Mouse (Mus musculus) regulatory T cell (primary cell): ENCODE measurements around the gene Ptprq.

Experiments
- in situ Hi-C: fragments of 300-600 bp; cut with MboI, MseI; formaldehyde crosslinking; loops from one replicate; pipeline ENCODE4 v1.15.1; 2025; ENCODE audit warnings: high pct_unique_total_duplicates

The Ptprq gene

DNA sequence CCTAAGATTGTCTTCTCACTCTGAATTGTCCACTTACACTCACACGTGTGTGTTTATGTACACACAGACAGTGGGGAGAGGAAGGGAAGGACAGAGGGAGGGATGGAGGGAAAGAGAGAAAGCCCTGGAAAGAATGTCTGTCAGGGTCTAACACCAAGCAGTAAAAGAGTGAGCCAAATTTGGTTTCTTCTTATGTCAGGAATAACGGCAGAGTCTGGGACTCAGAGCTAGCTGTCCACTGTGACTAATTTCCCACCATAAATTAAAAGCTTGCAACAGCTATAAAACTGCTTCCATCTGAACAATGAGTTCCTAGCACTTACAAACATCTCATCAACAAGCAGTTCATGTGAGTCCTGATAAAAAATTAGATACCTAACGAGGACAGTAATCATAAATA lies 91.7 kb downstream of the Ptprq start:
- in situ Hi-C loops = no loop called here

DNA sequence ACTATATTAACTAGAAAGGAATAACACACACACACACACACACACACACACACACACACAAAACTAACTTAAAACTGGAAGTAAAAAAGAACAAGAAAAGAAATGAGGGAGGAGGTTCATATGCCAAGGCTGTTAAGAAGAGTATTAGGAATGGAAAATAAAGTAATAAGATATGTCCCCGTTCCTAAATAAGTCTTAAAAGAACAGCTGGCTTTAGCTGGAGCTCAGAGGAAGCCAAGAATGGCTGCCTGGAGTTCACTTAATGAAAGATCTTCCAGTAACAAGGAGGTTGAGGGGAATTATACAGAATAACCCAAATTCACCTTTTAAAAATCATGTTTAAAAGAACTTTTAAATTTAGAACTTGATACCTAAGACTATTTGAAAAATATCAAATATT lies 93.2 kb downstream of the Ptprq start:
- in situ Hi-C loops = no loop called here

DNA sequence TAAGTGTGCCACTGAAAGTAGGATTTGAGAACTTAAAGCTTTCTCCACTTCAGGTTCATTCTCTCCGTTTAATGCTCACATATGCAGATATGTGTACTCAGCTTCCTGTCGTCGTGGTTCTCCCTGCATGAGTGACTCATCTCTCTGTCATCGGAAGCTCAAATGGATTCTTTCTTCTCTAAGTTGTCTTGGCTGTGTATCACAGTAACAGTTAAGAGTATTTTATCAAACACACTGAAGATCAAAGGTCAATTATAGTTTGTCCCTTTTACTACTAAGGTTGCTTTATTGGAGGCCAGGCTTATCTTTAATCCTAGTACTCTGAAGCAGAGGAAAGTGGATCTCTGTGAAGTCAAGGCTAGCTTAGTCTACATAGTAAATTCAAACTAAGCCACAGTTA lies 95.6 kb downstream of the Ptprq start:
- in situ Hi-C loops = no loop called here

DNA sequence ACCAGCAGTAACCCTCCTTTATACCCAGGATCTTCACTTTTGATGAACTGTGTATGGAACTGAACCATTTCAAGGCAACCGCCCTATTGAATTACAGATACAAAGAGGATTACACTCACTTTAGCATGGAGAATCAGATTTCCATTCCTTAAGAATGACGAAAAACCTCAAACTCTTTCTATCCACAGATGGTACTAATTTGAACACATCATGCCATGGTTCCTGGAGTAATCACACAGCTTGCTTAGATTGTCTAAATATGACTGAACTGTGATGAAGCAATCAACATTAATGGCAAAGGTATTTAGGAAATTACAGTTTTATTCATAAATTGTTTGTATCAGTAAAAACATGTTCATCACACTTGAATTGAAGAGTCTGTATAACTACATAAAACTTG lies 104.4 kb downstream of the Ptprq start:
- in situ Hi-C loops = no loop called here

DNA sequence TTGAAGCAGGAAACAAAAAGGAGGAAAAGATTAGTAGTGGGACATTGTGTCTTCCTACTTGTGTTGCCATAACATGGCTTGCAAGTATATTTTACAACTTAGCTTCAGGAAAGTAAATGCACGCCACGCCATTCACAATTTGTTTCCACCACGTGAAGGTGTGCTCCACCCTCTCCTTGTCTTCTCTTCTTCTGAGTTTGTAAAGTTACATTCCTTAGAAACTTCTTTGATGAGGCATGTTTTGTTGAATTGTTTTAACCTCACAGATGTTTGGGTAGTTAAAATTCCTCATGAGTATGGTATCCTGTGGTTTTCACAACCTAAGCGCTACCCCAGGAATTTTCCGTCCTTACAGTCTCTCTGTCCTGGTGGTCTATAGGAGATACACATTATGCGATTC lies 118.5 kb downstream of the Ptprq start:
- in situ Hi-C loops = no loop called here

DNA sequence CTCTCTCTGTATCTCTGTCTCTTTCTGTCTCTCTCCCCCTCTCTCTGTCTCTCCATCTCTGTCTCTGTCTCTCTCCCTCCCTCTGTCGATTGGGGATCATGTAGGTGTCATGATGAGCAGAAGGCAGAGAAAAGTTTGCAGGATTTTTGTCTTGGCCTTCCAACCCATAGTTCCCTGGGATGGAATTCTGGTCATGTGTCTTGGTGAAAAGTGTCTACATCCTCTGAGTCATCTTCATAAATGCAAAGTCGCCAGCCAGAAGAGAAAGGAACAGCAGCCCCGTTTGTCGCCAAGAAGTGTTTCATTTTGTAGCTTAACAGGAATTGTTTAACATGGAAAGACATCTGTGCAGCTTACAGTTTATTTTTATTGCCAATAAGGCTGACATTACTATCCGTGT lies 136.5 kb downstream of the Ptprq start:
- in situ Hi-C loops = no loop called here

DNA sequence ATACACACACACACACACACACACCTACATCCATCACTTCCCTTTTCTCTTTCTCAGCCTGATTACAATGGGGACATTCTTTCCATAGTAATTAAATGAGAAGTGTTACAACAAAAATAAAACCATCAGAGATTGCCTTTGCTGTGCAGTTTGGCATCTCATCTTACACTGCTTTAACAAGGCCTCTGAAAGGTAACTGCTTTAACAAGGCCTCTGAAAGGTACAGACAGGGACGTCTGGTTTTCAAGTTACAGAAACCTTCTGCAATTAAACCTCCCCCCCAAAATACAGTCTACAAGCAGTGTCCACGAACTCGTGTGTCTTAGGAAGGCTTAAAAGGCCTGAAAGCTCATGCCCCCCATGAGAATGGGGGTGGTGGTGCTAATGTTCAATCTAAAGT lies 150.8 kb downstream of the Ptprq start:
- in situ Hi-C loops = no loop called here

DNA sequence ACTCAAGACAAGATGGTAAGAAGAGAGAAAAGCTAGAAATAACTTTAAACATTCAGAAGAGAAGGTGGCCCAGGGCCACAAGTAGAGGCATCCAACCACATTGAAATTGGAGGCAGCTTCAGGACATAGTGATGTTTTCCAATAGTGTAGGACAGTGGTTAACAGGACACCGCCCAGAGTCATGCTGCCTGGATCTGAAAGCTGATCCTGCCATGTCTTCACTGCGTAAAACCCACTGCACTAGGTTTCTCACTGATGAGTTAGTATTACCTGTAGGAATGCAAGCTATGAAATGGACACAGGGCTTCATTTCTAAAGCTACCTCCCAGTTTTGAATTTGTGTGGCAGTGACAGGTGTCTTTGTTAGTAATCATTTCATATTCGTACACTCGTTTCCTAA lies 151.6 kb downstream of the Ptprq start:
- in situ Hi-C loops = no loop called here

DNA sequence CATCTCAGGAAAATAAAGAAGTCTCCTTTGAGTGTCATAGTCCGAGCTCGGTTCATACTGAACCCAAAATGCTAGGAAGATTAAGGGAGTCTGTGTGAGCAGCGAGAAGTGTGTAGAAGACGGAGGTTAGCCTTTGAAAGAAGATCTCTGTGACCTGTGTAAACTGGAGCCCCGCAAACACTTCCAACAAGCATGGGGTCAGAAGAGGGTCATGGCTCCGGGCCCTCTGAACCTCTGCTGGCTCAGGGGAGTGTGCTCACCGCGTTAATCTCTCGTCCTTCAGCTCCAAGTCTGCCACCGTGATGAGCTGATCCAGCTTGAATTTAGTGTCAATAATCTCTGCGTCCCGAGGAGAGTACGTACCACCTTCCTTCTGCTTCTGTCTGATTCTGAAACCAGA lies 157.0 kb downstream of the Ptprq start:
- in situ Hi-C loops = no loop called here

DNA sequence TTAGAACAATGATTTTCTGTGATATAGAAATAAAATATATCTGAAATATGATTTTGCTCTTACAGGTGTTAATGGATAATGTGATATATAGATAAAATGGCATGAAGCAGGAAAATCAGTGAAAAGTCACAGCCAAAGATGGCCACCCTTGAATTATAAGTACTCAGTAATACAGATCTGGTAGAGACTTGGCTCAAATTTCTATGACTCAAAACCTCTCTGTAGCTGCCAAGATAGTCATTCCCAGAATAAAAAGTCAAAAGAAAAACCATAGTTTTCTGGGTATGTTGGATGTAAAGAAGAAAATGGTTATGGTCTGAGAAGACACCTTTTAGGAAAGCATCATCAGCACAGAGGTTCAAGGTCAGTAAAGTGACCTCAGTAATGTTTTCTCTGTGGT lies 159.0 kb downstream of the Ptprq start:
- in situ Hi-C loops = no loop called here

DNA sequence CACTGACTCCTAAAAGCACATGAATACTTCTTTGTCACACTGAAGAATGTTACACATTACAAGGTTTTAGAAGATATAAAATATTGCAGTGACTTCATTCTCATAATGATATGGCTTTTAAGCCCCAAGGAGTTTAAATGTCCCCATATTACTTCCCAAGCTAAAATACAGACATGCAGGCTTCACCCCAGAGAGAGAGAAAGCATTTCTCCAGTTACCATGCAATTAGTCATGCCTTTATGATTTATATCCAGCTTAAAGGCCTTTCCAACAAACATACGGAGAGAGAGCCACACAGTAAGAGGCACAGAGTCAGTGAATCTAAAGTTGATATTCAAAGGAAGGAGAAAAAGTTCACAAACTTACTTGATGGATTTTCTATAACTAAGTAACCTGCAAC lies 176.8 kb downstream of the Ptprq start:
- in situ Hi-C loops = no loop called here

DNA sequence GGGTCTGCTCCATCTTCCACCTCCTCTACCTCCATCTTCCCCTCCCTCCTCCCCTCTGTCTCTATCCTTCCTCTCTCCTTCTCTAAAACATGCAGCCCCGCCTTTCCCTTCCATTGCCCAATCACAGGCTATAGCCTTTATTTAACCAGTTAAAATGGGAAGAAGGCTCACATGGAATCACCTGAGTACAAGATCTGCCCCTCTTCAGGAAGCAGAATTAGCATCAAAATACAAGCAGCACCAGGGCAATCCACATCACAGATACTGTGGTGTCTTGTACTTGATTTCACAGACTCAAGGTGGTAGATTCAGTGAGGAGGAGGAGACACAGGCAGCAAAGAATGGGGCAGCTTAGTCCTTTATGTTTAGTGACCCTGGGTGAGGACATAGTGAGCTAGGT lies 191.1 kb downstream of the Ptprq start:
- in situ Hi-C loops = no loop called here

DNA sequence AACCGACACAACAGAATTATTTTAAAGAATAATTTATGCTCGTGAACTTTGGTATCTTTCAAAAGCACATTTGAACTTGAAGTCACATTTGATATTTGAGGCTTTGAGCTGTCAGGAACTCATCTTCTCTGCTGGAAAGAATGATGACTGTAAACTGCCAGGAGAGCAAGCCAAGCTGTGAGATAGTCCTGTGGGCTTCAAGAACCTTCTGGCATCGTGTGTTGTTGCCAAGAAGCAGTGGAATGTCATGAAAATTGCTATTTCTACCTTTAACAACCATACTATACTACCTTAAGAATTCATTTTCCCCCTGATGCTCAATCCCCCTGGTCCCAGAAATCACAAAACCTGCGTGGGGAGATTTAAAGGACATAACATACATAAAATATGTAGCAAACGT lies 200.6 kb downstream of the Ptprq start:
- in situ Hi-C loops = no loop called here

DNA sequence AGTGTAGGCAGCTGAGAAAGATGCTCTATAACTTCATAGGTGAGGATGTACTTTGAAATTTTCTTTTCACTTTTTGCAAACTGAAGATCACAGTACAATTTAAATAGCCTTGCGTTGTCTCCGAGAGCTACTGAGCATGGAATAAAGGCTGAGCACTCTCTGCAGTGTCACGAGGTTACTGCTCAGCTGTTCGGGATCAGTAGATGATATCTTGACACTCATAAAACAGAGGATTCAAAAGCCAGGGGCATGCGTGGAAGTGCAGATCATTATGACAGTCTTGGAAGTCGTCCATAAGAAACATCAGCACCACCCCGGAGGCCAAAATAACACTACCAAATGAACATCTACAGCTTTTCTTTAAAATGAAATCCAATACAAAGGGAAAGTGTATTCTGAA lies 203.2 kb downstream of the Ptprq start:
- in situ Hi-C loops = no loop called here

DNA sequence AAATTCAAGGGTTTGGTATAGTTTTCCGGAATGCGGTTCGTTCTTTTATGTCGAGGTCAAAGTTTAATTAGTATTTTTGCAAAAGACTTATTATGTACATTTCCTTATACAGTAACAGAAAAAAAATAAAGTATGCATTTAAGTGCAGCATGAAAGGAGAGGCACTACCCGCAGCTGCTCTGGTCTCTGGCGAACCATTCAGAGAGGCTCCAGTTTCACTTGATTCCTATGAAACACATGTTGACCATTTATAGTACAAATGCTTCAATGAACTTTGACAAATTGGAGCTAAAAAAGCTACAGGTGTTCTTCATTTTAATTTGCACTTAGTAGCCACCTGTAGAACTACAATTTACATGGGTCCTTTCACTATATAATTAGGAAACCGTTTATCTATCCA lies 205.1 kb downstream of the Ptprq start:
- in situ Hi-C loops = no loop called here

DNA sequence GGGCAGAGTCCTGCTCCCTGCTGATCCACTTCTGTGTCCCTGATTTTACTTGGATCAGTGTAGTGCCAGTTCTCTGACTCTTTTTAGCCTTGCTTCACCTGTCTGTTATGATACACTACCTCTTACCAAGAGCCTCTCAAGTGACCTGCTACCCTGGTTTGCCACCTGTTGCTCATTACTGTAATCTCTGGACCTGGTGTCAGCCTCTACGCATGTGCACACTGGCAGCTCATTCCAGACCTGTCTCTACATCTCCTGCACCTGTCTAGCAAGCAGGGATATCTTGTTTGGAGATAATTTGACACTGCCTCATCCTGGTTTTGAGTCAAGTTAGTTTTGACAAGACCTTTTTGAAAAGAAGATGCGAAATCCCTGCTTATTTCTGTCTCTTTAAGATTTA lies 213.5 kb downstream of the Ptprq start:
- in situ Hi-C loops = no loop called here

DNA sequence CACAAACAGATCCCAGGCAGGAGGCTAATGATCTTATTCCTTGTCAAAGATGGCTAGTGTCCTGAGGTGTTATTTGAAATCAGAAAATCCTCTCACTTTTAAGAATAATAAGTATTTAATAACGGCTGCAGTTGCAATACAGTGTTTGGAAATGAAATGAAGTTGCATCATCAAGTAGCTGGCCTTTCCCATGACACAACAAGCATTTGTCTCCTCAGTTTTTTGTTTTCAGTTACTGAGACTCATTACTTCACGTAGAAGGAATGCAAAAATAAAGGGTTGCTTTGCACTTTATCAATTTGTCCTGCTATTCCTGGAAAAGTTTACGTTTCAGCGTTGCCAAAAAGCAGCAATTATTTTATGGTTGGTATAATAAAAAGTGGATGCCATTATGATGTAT lies 216.4 kb downstream of the Ptprq start:
- in situ Hi-C loops = no loop called here

DNA sequence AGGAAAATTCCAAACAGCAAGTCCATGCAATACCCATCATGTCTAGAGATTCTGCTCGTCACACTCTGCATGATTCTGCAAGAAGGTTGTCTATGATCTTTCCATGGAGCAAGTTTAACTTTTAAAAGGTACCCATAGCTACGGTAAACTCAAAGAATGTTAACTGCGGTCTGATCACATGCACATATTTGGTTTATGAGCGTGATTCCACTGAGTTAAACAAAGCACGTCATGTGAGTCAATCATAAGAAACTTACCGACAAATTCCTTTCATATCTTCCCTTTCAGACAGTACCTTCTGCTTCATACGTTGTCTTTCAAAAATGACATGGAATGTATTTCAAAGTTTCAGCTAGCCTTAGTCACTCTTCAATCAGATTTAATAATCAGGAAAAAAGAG lies 217.7 kb downstream of the Ptprq start:
- in situ Hi-C loops = no loop called here

DNA sequence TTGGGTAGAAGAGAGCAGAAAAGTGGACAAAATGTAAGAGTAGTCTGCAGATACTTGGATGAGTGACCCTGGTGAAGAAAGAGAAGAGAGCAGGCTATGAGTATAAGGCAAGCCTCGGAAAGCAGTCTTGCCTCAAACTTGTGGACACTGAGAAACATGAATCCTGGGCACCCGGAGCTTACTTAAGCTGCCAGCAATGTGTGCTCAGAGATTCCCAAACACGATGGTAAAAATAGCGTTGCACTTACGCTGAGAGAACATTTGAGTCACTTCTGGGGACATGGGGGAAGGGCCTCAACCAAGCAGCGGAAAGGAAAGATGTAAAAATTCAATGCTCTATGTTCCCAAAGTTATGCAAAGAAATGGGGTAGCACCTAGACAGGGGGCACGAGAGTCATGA lies 220.2 kb downstream of the Ptprq start:
- in situ Hi-C loops = no loop called here

DNA sequence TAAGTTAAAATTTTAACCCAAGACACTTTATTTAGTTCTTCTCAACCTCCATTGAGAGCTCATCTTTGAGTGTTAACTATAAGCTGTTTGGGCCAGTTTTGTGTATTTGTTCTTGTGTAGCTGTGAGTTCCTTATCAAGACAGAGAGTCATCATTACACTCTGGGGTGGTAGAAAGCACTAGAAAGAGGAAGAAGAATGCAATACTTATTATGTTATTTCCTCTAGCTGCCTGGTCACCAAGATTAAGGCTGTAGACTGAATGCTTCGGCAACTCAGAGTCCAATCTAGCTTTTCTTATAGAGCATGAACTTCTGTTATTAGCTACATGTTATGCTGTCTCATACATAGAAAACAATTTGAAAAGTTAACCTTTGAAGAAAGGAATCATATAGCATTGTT lies 223.4 kb downstream of the Ptprq start:
- in situ Hi-C loops = no loop called here

DNA sequence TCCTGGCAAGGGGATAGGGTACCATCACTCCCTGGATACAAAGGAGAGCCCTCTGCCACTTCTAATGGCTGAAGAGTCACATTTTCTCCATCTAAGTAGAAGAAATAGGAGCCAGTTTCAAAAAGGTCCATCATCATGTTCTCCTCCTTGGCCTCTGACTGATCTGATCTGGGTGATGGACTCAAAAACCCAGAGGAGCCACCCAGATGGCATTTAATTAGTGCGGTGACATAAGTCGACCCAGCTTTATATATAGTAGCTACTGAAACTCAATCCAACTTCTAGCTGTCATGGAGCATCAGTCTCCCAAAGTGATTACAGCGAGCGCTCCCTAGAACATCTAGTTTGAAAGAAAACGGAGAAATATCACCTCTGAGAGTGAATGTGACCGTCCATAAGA lies 225.3 kb downstream of the Ptprq start, which contains the start of gene Myf6:
TSS of gene Myf6 (minus strand) at position 170 of the 400 bp plus-strand sequence.
- in situ Hi-C loops = no loop called here

DNA sequence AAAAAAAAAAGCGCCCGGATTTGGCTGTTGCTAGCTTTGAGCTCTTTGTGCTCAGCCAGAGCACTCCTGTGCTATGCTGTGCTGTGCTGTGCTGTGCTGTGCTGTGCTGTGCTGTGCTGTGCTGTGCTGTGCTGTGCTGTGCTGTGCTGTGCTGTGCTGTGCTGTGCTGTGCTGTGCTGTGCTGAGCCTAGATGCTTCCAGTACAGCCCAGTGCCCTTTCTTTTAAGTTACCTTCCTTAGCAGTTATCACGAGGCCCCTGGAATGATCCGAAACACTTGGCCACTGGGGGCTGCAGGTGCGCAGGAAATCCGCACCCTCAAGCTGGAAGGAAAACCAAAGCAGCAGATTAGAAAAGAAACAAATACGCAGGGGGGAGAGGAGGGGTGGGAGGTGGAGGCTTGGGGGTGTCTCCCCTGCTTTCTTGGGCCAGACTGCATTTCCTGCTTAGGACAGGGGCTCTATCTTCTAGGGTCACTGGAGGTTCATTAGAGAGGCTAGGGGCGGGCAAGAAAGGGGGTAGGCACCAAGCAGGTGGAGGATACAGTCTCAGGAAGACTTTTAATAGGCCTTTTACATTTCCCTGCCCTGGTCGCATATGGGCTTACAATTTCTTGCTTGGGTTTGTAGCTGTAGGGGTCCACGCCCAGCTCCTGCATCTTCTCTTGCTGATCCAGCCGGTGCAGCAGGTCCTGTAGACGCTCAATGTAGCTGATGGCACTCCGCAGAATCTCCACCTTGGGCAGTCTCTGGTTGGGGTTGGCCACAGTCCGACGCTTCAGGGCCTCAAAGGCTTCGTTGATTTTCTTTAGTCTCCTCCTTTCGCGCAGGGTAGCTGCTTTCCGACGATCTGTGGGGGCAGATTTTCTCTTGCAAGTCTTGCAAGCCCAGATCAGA lies 226.0 kb downstream of the Ptprq start:
- in situ Hi-C loops = no loop called here

DNA sequence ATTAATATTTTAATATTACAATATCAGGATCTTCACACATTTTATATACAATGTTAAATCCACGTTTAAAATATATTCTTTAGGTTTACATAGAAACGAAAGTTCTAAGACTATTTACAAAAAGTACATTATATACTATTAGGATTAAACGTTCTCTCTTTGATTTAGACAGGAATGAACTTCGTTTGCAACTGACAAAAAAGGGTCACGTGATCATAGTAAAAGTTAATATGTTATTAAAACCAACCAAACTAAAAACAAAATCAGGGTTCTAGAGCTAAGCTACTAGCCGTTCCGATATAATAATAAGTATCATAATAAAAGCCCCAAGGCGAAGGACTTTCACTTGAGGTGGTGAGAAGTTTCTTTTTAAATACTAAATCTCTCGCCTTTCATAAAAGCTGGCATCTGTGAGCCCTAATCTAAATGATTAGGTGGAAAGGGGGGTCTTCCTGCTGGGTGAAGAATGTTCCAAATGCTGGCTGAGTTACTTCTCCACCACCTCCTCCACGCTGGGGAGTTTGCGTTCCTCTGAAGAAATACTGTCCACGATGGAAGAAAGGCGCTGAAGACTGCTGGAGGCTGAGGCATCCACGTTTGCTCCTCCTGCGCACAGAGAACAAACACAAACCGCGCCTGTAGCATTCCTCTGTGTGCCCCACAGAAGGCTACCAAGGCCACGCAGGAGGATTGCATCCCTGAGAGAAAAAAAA lies 226.8 kb downstream of the Ptprq start:
- in situ Hi-C loops = no loop called here
